Mouse (Mus musculus) testis, adult 2 months (tissue): ENCODE results near the gene Chrm1.

Experiments
- CTCF ChIP-seq: fragments of 200-500 bp; IDR thresholded peaks from 2 replicates; pipeline ENCODE4 v1.5.1; 2012; ENCODE audit warnings: low read depth, mild to moderate bottlenecking, inconsistent platforms, low read length, moderate library complexity; ENCODE audit not compliant: control insufficient read depth, insufficient read depth, insufficient replicate concordance
- POLR2A ChIP-seq: fragments of 200-500 bp; IDR thresholded peaks from 2 replicates; pipeline ENCODE4 v1.6.1; 2012; ENCODE audit warnings: low read depth, mild to moderate bottlenecking, inconsistent platforms, low read length, moderate library complexity; ENCODE audit not compliant: control insufficient read depth

GRCm38 (mm10) chr19:8655833-8656232, 7.8 kb upstream of the Chrm1 start:
- TF ChIP-seq CTCF (no peak), POLR2A (no peak)
